ENCODE assay signal across 7 mouse cellular contexts in the genomic region with DNA sequence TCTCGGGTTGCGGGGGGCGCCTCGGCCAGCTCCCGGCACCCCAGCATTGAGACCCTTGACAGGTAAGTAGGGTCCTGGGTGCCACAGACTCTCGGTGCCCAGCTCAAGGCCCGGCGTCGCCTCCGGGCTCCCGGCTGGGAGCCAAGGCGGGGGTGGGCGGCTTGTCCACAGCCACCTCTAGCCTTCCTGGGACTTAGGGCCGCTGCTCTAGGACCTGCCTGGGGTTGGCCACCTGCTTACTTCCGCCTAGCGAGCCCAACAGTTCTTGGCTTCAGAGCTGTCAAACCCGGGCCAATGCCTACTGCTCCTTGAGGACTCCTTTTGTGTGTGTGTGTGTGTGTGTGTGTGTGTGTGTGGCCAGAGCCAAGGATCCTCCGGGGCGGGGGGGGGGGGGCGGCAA. TPM values are rescaled to one million over a fixed set of nuclear protein-coding genes. Genes with fewer than 3 reads are reported as not detected.
A peak's percentile ranks its signal among the peaks of the same experiment; 100 is the strongest.
DNase-seq lines count a peak whose midpoint lies in the region; ATAC-seq and TF ChIP-seq lines count a peak whose summit lies in the region.

No protein-coding gene starts in this region.

- no peaks in the 10 kb centered on the region for H3K9me3 ChIP-seq in embryonic facial prominence, embryonic 10.5 days
- H3K9me3 ChIP-seq in heart, embryonic 13.5 days: no peaks in the 10 kb centered on the region
- H3K9me3 ChIP-seq in lung, postnatal 0 days (ENCODE audit: low read length): no peaks in the 10 kb centered on the region

- no peak for TF ChIP-seq CTCF in lung, postnatal 0 days (IDR thresholded peaks at IDR 0.05)

- no peaks in the 10 kb centered on the region for H3K27me3 ChIP-seq in embryonic facial prominence, embryonic 10.5 days (replicated peaks; ENCODE audit: low read depth, poor library complexity, severe bottlenecking)
- no peaks in the 10 kb centered on the region for H3K27me3 ChIP-seq in heart, embryonic 13.5 days (replicated peaks)
- no peaks in the 10 kb centered on the region for H3K27me3 ChIP-seq in lung, postnatal 0 days (replicated peaks; ENCODE audit: insufficient read depth, low read length)

- peak overlapping the region; percentile 78 for H3K27ac ChIP-seq in embryonic facial prominence, embryonic 10.5 days (replicated peaks)
- H3K27ac ChIP-seq in heart, embryonic 13.5 days (replicated peaks): peak overlapping the region; percentile 79
- H3K27ac ChIP-seq in lung, postnatal 0 days (ENCODE audit: low read length): peak overlapping the region; percentile 71

- no peaks in the 10 kb centered on the region for H3K36me3 ChIP-seq in embryonic facial prominence, embryonic 10.5 days (replicated peaks)
- no peaks in the 10 kb centered on the region for H3K36me3 ChIP-seq in heart, embryonic 13.5 days
- H3K36me3 ChIP-seq in lung, postnatal 0 days (ENCODE audit: insufficient read depth, low read length): no peaks in the 10 kb centered on the region

- peak overlapping the region; percentile 68 for H3K4me3 ChIP-seq in embryonic facial prominence, embryonic 10.5 days
- peak overlapping the region; percentile 72 for H3K4me3 ChIP-seq in heart, embryonic 13.5 days
- H3K4me3 ChIP-seq in lung, postnatal 0 days (ENCODE audit: low read depth, low read length): peak overlapping the region; percentile 55

- H3K4me2 ChIP-seq in heart, embryonic 13.5 days: peak overlapping the region; percentile 68
- peak overlapping the region; percentile 66 for H3K4me2 ChIP-seq in lung, postnatal 0 days (replicated peaks; ENCODE audit: low read depth, low read length)

- peak; percentile 24 for DNase-seq in R1 (ENCODE audit: low read depth, low spot score)
- DNase-seq in embryonic facial prominence, embryonic 10.5 days (ENCODE audit: low spot score): no peak
- DNase-seq in kidney, postnatal 25 days: peak; percentile 38 to 66
- DNase-seq in lung, postnatal 0 days (ENCODE audit: low spot score): peak; percentile 31
- peak; percentile 31 to 35 for DNase-seq in right cerebral cortex, postnatal 10 days (ENCODE audit: low spot score in 2 of 2)

- WGBS in embryonic facial prominence, embryonic 10.5 days: 16% methylated on average over 19 of the region's 20 CpGs
- WGBS in heart, embryonic 13.5 days: 32% methylated on average over 14 of the region's 20 CpGs
- 16% methylated on average over 12 of the region's 20 CpGs for WGBS in lung, postnatal 0 days

- TF ChIP-seq EP300 in lung, postnatal 0 days (IDR thresholded peaks at IDR 0.05): no peak

- H3K4me1 ChIP-seq in embryonic facial prominence, embryonic 10.5 days: no peaks in the 10 kb centered on the region
- H3K4me1 ChIP-seq in heart, embryonic 13.5 days: no peaks in the 10 kb centered on the region
- H3K4me1 ChIP-seq in lung, postnatal 0 days (ENCODE audit: insufficient read depth, low read depth, low read length): no peaks in the 10 kb centered on the region

- peak overlapping the region; percentile 84 for H3K9ac ChIP-seq in heart, embryonic 13.5 days
- peak overlapping the region; percentile 69 for H3K9ac ChIP-seq in lung, postnatal 0 days (replicated peaks; ENCODE audit: low read depth)

- ATAC-seq in CD4-positive, CD25-positive, alpha-beta regulatory T cell, adult 4 months: peak; percentile 19
- ATAC-seq in heart, embryonic 13.5 days (ENCODE audit: extremely low read depth, insufficient number of reproducible peaks, low FRiP score, low TSS enrichment): peak; percentile 48; the same call in 1 of the 2 replicates
- peak; percentile 63 for ATAC-seq in lung, postnatal 0 days

RNA-seq across cellular contexts. Expression of a gene that starts 0.5 kb away (rescaled TPM):
- 1 to 10 TPM; 4.1 to 9.1 TPM for polyA plus RNA-seq in CD4-positive, CD25-positive, alpha-beta regulatory T cell, adult 4 months (2017; shearing (Covaris generic))
- polyA plus RNA-seq in embryonic facial prominence, embryonic 10.5 days (2016; fragmentation: Nextera tagmentation; extraction: Ambion mirVana): 5.7 and 5.8 TPM in 2 replicates
- polyA plus RNA-seq in heart, embryonic 13.5 days (2015; fragmentation: Nextera tagmentation; extraction: Ambion mirVana): 8.2 and 9.8 TPM in 2 replicates
- 7.6 TPM in 2 replicates for polyA plus RNA-seq in lung, postnatal 0 days (2015; fragmentation: Nextera tagmentation; extraction: Ambion mirVana)
